Mouse (Mus musculus) bone marrow, adult 2 months (tissue): ENCODE measurements around the gene Rab30.

Source experiments
- CTCF ChIP-seq: fragments of 200-500 bp; IDR thresholded peaks from 2 replicates; pipeline ENCODE4 v1.5.1; 2011; ENCODE audit warnings: low read length, control low read depth; ENCODE audit not compliant: control insufficient read depth, insufficient read depth
- POLR2A ChIP-seq: fragments of 200-500 bp; IDR thresholded peaks from 2 replicates; pipeline ENCODE4 v1.6.1; 2011; ENCODE audit warnings: low read depth, mild to moderate bottlenecking, control low read depth, low read length, borderline replicate concordance; ENCODE audit not compliant: control insufficient read depth

- no peak for TF ChIP-seq CTCF
- no peak for TF ChIP-seq POLR2A
These were observed 84.8 kb downstream of the Rab30 start for GRCm38 (mm10) chr7:92826248-92826647.
